Mouse (Mus musculus) lung, adult 2 months (tissue): ENCODE results near the gene Ccdc9. TPM values are rescaled to one million over a fixed set of nuclear protein-coding genes. Genes with fewer than 3 reads are reported as not detected.
"Not testable (repeated sequence)": the region's sequence is repeated elsewhere in the genome, so short reads cannot be mapped to it uniquely, and the experiment has no call there.

ENCODE experiments used
- DNase-seq: peaks from one replicate; pipeline ENCODE4 v3.0.0; 2022
- H3K4me1 ChIP-seq: fragments of 200-500 bp; 2 replicates; pipeline ENCODE4 v1.6.1; 2011; ENCODE audit warnings: low read length; ENCODE audit not compliant: control insufficient read depth, insufficient read depth
- H3K4me3 ChIP-seq: fragments of 200-500 bp; replicated peaks from 2 replicates; pipeline ENCODE3; 2011; ENCODE audit warnings: low read depth, mild to moderate bottlenecking, control low read depth, low read length; ENCODE audit errors: extremely low read depth
- CTCF ChIP-seq: fragments of 200-500 bp; IDR thresholded peaks from 2 replicates; pipeline ENCODE4 v1.5.1; 2011; ENCODE audit warnings: mild to moderate bottlenecking, low read length, control low read depth; ENCODE audit not compliant: insufficient read depth
- POLR2A ChIP-seq: fragments of 200-500 bp; IDR thresholded peaks from 2 replicates; pipeline ENCODE4 v1.6.1; 2011; ENCODE audit warnings: low read depth, mild to moderate bottlenecking, control low read depth, low read length, borderline replicate concordance; ENCODE audit errors: extremely low read depth
- WGBS: fragments of 180-500 bp; shearing (Covaris S2); methylation state at CpG from one replicate; pipeline ENCODE4 v1.1.7; 2018; 5-methylcytosine and 5-hydroxymethylcytosine counted together
- polyA plus RNA-seq: library from polyadenylated mRNA; depleted of rRNA; stranded (reverse); fragments of >200 nt; gene quantifications from 2 replicates; pipeline ENCODE4 v1.2.3, GENCODE M21; 2012

Ccdc9 gene
- polyA plus RNA-seq, 1 experiment: 47.3 TPM

- TF ChIP-seq POLR2A: no peak
- TF ChIP-seq CTCF: no peak
- no peak for DNase-seq
- 73% methylated on average over 10 of the region's 10 CpGs for WGBS
- H3K4me1 ChIP-seq: peaks cover 10% of the 10 kb centered on the region
- no peak overlapping the region for H3K4me3 ChIP-seq
Observed at GRCm38 (mm10) chr7:16274922-16275890, 11.4 kb downstream of the Ccdc9 start.

- DNase-seq: no peak
- 3% methylated on average over 18 of the region's 18 CpGs for WGBS
- Histone ChIP-seq H3K4me3 (peak overlapping the region; percentile 86), H3K4me1 (peaks cover 10% of the 10 kb centered on the region)
- TF ChIP-seq POLR2A: peak; percentile 40; the same call in 1 of the 2 replicates
- TF ChIP-seq CTCF: no peak
Observed at GRCm38 (mm10) chr7:16273766-16274140, 12.8 kb downstream of the Ccdc9 start.

- peak within 1 kb of the TSS; percentile 86 for H3K4me3 ChIP-seq
- under 1% methylated on average over 49 of the region's 49 CpGs for WGBS
- peak; percentile 82 for DNase-seq
- TF ChIP-seq POLR2A: peak; percentile 15; the same call in 1 of the 2 replicates
- no peak for TF ChIP-seq CTCF
- H3K4me1 ChIP-seq: peaks cover 10% of the 10 kb centered on the region
Observed at GRCm38 (mm10) chr7:16273081-16273765, 13.4 kb downstream of the Ccdc9 start, which contains the start of gene Inafm1. Gene Inafm1, minus strand, starts transcription at chr7:16273617.

- Histone ChIP-seq H3K4me1 (peaks cover 10% of the 10 kb centered on the region), H3K4me3 (peak overlapping the region; percentile 86)
- TF ChIP-seq POLR2A (no peak), CTCF (no peak)
- DNase-seq: peak; percentile 55
- WGBS: 1% methylated on average over 45 of the region's 46 CpGs
Observed at GRCm38 (mm10) chr7:16272681-16273080, 13.9 kb downstream of the Ccdc9 start.

DNA sequence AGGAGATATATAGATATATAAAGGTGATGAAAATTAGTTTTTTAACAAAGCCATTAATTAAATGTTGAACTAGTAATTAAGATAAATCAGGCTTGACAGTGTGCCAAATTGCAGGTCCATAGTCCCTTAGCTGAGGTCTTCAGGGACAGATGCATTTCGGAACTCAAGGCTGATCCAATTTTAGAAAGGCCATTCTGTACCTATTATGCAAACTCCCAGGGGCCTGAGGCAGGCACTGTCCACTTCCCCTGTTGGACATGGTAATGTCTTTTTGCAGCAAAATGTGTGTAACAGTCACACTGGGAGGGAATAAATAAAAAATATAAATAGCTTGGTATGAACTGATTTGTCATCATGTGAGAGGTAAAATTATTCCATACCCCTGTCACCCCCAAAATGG, 15.5 kb downstream of the Ccdc9 start:
- TF ChIP-seq POLR2A: no peak
- TF ChIP-seq CTCF: no peak
- H3K4me1 ChIP-seq: peaks cover 10% of the 10 kb centered on the region
- no peak overlapping the region for H3K4me3 ChIP-seq
- no peak for DNase-seq
- 69% methylated on average over 1 of the region's 1 CpGs for WGBS

GRCm38 (mm10) chr7:16266593-16266992, 20.0 kb downstream of the Ccdc9 start:
- 51% methylated on average over 7 of the region's 7 CpGs for WGBS
- H3K4me1 ChIP-seq, DNase-seq, H3K4me3 ChIP-seq: not testable (repeated sequence)

DNA sequence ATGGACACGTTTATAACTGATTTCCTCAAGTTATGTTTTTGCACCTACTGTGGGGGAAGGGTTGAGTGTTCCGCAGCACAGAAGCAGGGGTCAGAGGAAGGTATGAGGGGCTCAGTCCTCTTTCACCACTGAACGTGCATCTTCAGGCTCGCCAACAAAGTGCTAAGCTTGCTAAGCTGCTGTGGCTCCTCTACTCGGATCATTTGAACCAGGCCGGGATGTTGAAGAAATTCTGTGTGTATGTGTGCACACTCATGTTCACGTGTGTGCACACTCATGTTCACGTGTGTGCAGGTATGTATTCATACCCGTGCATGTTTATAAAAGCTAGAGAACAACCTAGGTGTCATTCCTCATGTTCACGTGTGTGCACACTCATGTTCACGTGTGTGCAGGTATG, 20.7 kb downstream of the Ccdc9 start:
- 83% methylated on average over 11 of the region's 11 CpGs for WGBS
- DNase-seq: no peak
- TF ChIP-seq POLR2A (no peak), CTCF (no peak)
- Histone ChIP-seq H3K4me1 (no peaks in the 10 kb centered on the region), H3K4me3 (no peak overlapping the region)

DNA sequence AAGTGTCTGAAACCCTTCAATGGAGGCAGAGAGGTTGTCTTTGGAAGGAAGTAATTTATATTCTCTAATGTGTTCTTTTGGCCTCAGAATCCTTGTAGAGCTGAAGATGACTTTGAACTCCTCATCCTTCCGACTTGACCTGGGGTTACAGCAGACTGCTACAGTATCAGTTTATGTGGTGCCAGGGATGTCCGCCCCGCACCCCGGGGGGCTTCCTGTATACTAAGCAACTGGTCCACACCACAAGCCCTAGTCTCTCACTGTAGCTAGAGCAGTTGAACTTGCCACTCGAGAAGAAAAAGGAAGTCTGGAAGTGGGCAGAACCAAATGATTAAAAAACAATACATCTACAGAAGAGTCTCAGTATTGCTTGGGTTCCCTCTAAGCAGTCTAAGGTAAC, 22.8 kb downstream of the Ccdc9 start:
- no peak for DNase-seq
- TF ChIP-seq CTCF: no peak
- no peak for TF ChIP-seq POLR2A
- no peaks in the 10 kb centered on the region for H3K4me1 ChIP-seq
- WGBS: 57% methylated on average over 5 of the region's 5 CpGs
- no peak overlapping the region for H3K4me3 ChIP-seq

DNA sequence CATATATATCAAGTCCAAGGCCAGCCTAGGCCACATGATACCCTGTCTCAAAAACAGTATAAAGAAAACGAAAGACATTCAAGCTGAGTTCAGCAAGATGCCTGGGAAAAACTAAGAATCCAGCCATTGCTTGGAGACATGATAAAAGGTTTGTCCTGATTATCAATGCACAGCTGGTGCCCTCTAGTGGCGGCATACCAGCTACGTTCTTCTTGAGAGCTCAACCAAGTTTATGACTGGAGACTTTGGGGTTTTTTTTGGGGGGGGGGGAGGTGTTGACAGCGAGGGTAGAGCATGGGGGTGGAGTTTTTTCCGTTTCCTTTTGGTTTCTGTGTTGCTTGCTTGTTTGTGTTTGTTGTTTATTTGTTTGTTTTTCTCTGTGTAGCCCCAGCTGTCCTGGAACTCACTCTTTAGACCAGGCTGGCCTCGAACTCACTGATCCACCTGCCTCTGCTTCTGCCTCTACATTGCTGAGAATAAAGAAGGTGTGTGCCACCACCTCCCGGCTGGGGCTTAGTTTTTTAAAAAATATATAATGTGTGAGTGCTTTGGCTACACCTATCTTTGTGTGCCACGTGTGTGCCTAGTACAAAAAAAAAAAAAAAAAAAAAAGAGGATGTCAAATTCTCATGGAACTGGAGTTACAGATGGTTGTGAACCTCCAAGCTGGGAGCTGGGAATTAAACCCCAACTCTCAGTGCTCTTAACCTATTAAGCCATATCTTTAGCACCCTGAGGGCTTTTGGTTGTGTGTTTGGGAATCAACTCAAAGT, 23.4 kb downstream of the Ccdc9 start:
- DNase-seq: peak; percentile 75
- Histone ChIP-seq H3K4me1 (no peaks in the 10 kb centered on the region), H3K4me3 (no peak overlapping the region)
- TF ChIP-seq CTCF: peak; percentile 63
- no peak for TF ChIP-seq POLR2A
- 29% methylated on average over 8 of the region's 8 CpGs for WGBS
